In the genomic region with DNA sequence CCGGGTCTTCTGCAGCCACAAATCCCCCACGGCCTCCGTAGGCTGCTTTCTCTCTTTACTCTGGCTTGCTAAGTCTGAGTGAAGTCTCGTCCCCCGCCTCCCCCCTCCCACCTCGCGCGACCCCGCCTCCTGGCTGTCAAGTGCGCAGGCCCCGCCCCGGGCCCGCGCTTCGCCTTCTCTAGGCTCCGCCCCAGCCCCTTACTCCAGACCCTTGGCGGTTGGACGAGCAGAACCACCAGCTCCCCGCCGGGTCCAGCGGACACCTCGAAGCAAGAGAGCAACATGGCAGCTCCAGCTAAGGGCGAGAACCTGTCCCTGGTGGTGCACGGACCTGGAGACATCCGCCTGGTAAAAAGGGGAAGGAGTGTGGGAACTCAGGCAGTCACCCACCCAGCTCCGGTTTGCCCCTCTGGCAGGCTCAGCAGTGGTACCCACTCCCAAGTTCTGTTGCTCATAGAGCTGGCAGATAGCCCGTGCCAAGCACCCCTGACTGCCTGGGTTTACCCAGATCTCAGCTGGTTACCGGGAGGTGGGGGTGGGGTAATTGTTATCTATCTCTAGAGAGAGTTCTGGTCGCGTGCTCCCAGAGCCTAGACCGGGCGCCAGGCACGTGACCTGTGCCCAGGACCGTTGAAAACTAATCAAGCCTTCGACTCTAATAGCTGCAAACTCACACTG, we compare ENCODE assay signal across 8 mouse cellular contexts. TPM values are rescaled to one million over a fixed set of nuclear protein-coding genes. Genes with fewer than 3 reads are reported as not detected.
A peak's percentile ranks its signal among the peaks of the same experiment; 100 is the strongest.
DNase-seq lines count a peak whose midpoint lies in the region; ATAC-seq and TF ChIP-seq lines count a peak whose summit lies in the region.

A gene (plus strand): TSS at position 139 of the 678 bp plus-strand sequence.

- DNase-seq in NIH3T3 (ENCODE audit: low read depth), result peak; percentile 87
- peak; percentile 80 for DNase-seq in cerebellum, adult 9-11 months
- DNase-seq in frontal cortex, postnatal 10 days (ENCODE audit: low spot score in 2 of 2), result peak; percentile 57 to 76
- DNase-seq in hindbrain, embryonic 11.5 days (ENCODE audit: low spot score), result peak; percentile 96
- DNase-seq in layer of hippocampus, adult 9-11 months, result peak; percentile 78
- DNase-seq in lung, postnatal 0 days (ENCODE audit: low spot score), result peak; percentile 72
- DNase-seq in ovary, postnatal 10 days (ENCODE audit: low spot score), result peak; percentile 59
- peak; percentile 89 for DNase-seq in thymus, postnatal 0 days (ENCODE audit: low spot score)

- peak within 1 kb of the TSS; percentile 34; the same call in 1 of the 2 replicates for H3K27ac ChIP-seq in hindbrain, embryonic 11.5 days (ENCODE audit: low read depth, low read length)
- H3K27ac ChIP-seq in lung, postnatal 0 days (ENCODE audit: low read length), result no peak within 1 kb of the TSS

- no peaks in the 10 kb centered on the region for H3K4me1 ChIP-seq in hindbrain, embryonic 11.5 days (replicated peaks; ENCODE audit: control insufficient read depth, insufficient read depth, low read length)
- no peaks in the 10 kb centered on the region for H3K4me1 ChIP-seq in lung, postnatal 0 days (ENCODE audit: insufficient read depth, low read depth, low read length)

- no peak for TF ChIP-seq CTCF in lung, postnatal 0 days (IDR thresholded peaks at IDR 0.05)

- no peaks in the 10 kb centered on the region for H3K27me3 ChIP-seq in hindbrain, embryonic 11.5 days (ENCODE audit: control insufficient read depth, insufficient read depth, low read length)
- H3K27me3 ChIP-seq in lung, postnatal 0 days (replicated peaks; ENCODE audit: insufficient read depth, low read length), result no peaks in the 10 kb centered on the region

- peak within 1 kb of the TSS; percentile 40; the same call in 1 of the 2 replicates for H3K9ac ChIP-seq in hindbrain, embryonic 11.5 days (ENCODE audit: low read depth, low read length)
- peak within 1 kb of the TSS; percentile 19 for H3K9ac ChIP-seq in lung, postnatal 0 days (replicated peaks; ENCODE audit: low read depth)

- no peaks in the 10 kb centered on the region for H3K36me3 ChIP-seq in hindbrain, embryonic 11.5 days (ENCODE audit: control insufficient read depth, insufficient read depth, low read length)
- no peaks in the 10 kb centered on the region for H3K36me3 ChIP-seq in lung, postnatal 0 days (ENCODE audit: insufficient read depth, low read length)

- no peaks in the 10 kb centered on the region for H3K9me3 ChIP-seq in hindbrain, embryonic 11.5 days (ENCODE audit: control insufficient read depth, low read length)
- H3K9me3 ChIP-seq in lung, postnatal 0 days (ENCODE audit: low read length), result no peaks in the 10 kb centered on the region

- H3K4me2 ChIP-seq in hindbrain, embryonic 11.5 days (replicated peaks; ENCODE audit: low read depth, low read length), result peak within 1 kb of the TSS; percentile 72
- peak within 1 kb of the TSS; percentile 86 for H3K4me2 ChIP-seq in lung, postnatal 0 days (replicated peaks; ENCODE audit: low read depth, low read length)

- H3K4me3 ChIP-seq in hindbrain, embryonic 11.5 days (ENCODE audit: low read depth, low read length), result peak within 1 kb of the TSS; percentile 47
- peak within 1 kb of the TSS; percentile 59 for H3K4me3 ChIP-seq in lung, postnatal 0 days (ENCODE audit: low read depth, low read length)

- TF ChIP-seq EP300 in lung, postnatal 0 days (IDR thresholded peaks at IDR 0.05), result no peak

- peak; percentile 96 for ATAC-seq in hindbrain, embryonic 11.5 days (ENCODE audit: low FRiP score)
- peak; percentile 83 for ATAC-seq in lung, postnatal 0 days

- WGBS in hindbrain, embryonic 11.5 days, result under 1% methylated on average over 35 of the region's 35 CpGs
- 1% methylated on average over 34 of the region's 35 CpGs for WGBS in lung, postnatal 0 days

RNA-seq across cellular contexts. Expression of the gene that starts here (rescaled TPM):
- polyA plus RNA-seq in hindbrain, embryonic 11.5 days (2014; fragmentation: Nextera tagmentation; extraction: Ambion mirVana), result 27.1 and 30.2 TPM in 2 replicates
- 46.2 and 48.6 TPM in 2 replicates for polyA plus RNA-seq in lung, postnatal 0 days (2015; fragmentation: Nextera tagmentation; extraction: Ambion mirVana)
- 48.9 and 51.3 TPM in 2 replicates for polyA plus RNA-seq in thymus, postnatal 0 days (2015; fragmentation: Nextera tagmentation; extraction: Ambion mirVana)
